Mouse (Mus musculus): ENCODE measurements around the gene Syt8.

Gene Syt8

GRCm38 (mm10) chr7:142409603-142410002 is 25.0 kb upstream of the Syt8 start:
- DNase-seq: no peak

- no peak for DNase-seq
These were observed 21.4 kb upstream of the Syt8 start for GRCm38 (mm10) chr7:142413285-142413684.

GRCm38 (mm10) chr7:142415314-142415713 is 19.3 kb upstream of the Syt8 start:
- peak in 1 of 2 experiments; percentile 46 for DNase-seq

- DNase-seq: no peak
These were observed 18.4 kb upstream of the Syt8 start for GRCm38 (mm10) chr7:142416225-142416624.

- DNase-seq: no peak
These were observed 16.6 kb upstream of the Syt8 start for GRCm38 (mm10) chr7:142418027-142418426.

- no peak for DNase-seq
These were observed 16.0 kb upstream of the Syt8 start for GRCm38 (mm10) chr7:142418679-142419078.

- DNase-seq: no peak
These were observed 14.8 kb upstream of the Syt8 start for GRCm38 (mm10) chr7:142419887-142420286.

GRCm38 (mm10) chr7:142421826-142422225 is 12.8 kb upstream of the Syt8 start:
- no peak for DNase-seq

- DNase-seq: no peak
These were observed 8.9 kb upstream of the Syt8 start for GRCm38 (mm10) chr7:142425641-142426213.

- no peak for DNase-seq
These were observed 6.4 kb upstream of the Syt8 start for GRCm38 (mm10) chr7:142428213-142428612.

GRCm38 (mm10) chr7:142430160-142430678 is 4.4 kb upstream of the Syt8 start:
- peak; percentile 32 to 56 for DNase-seq

- no peak for DNase-seq
These were observed 3.5 kb upstream of the Syt8 start for GRCm38 (mm10) chr7:142431106-142431505.

GRCm38 (mm10) chr7:142433623-142434022 is 1.0 kb upstream of the Syt8 start:
- DNase-seq: no peak

- DNase-seq: peak; percentile 57 to 73
These were observed 874 bp downstream of the Syt8 start for GRCm38 (mm10) chr7:142435524-142435923.

GRCm38 (mm10) chr7:142437324-142437723 is 2.7 kb downstream of the Syt8 start:
- DNase-seq: peak; percentile 73 to 85

GRCm38 (mm10) chr7:142439966-142440365 is 5.3 kb downstream of the Syt8 start:
- DNase-seq: no peak

GRCm38 (mm10) chr7:142440657-142441114 is 6.0 kb downstream of the Syt8 start:
- DNase-seq: no peak

- no peak for DNase-seq
These were observed 6.9 kb downstream of the Syt8 start, which contains the start of gene Tnni2 for GRCm38 (mm10) chr7:142441585-142441984. TSS of gene Tnni2 (plus strand) at chr7:142441808.

GRCm38 (mm10) chr7:142442081-142442907 is 7.6 kb downstream of the Syt8 start:
- DNase-seq: peak in 1 of 2 experiments; percentile 20

- no peak for DNase-seq
These were observed 8.3 kb downstream of the Syt8 start for GRCm38 (mm10) chr7:142442908-142443420.

GRCm38 (mm10) chr7:142443474-142443873 is 8.8 kb downstream of the Syt8 start:
- no peak for DNase-seq

GRCm38 (mm10) chr7:142444171-142444570 is 9.5 kb downstream of the Syt8 start:
- no peak for DNase-seq

- no peak for DNase-seq
These were observed 10.7 kb downstream of the Syt8 start for GRCm38 (mm10) chr7:142445324-142445723.

- no peak for DNase-seq
These were observed 11.6 kb downstream of the Syt8 start for GRCm38 (mm10) chr7:142446264-142446663.
